Mouse (Mus musculus): ENCODE measurements around the gene Platr17.
"Not testable (repeated sequence)": the region's sequence is repeated elsewhere in the genome, so short reads cannot be mapped to it uniquely, and the experiment has no call there.

The Platr17 gene

DNA sequence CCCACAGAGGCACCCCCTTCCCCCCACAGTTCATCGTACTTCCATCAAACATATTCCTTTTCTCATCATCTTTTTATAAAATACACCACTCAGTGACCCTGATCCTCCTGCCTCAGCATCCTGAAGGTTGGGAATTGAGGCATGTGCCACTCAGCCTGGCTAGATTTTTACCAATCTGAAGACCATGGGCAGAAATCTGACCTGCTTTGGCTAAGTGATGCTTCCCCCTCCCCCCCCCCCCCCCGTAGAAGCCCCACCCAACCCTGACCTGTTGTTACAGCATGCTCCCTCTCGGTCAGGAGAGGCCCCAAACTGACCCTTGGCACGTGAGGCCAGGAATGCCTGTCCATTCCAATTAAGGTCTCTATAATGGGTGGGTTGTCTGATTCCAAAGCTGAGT is at the start of gene Platr17:
Platr17 (plus strand) TSS at position 301 of the 400 bp plus-strand sequence.
- DNase-seq: not testable (repeated sequence)

GRCm38 (mm10) chr17:33857816-33858215 is 47.1 kb upstream of the Platr17 start:
- DNase-seq: no peak

DNA sequence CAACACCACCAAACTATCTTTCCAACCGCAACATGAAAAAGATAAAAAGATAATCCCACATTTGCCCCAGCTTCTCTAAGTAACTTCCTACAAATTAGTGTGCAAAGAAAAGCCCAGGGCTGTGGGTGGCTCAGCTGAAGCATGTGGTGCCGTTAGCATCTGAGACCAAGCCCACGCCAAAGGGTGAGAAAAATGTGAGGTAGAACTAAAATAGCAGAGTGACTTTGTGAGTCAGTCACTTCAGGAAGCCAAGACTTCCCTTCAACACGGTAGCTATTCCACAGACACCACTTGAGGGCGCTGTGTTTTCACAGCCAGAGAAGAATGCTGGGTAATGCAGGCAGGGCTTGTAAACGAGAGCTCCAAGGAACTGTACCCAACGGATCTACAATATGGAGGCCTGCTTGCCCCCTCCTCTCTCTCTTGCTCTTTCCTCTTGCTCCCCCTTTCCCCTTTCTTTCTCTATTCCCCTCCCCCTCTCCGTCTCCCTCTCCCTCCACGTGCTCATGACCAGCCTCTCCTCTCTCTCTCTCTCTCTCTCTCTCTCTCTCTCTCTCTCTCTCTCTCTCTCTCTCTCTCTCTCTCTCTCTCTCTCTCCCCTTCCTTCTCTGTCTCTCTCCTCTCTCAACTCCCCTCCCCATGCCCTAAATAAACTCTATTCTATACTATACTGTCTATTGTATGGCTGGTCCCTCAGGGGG is 39.5 kb upstream of the Platr17 start:
- DNase-seq: peak; percentile 58

GRCm38 (mm10) chr17:33873537-33873936 is 31.4 kb upstream of the Platr17 start, which contains the start of gene Gm7029:
Gm7029 (plus strand) TSS chr17:33873837.
- DNase-seq: not testable (repeated sequence)

GRCm38 (mm10) chr17:33874411-33874810 is 30.5 kb upstream of the Platr17 start:
- no peak for DNase-seq

DNA sequence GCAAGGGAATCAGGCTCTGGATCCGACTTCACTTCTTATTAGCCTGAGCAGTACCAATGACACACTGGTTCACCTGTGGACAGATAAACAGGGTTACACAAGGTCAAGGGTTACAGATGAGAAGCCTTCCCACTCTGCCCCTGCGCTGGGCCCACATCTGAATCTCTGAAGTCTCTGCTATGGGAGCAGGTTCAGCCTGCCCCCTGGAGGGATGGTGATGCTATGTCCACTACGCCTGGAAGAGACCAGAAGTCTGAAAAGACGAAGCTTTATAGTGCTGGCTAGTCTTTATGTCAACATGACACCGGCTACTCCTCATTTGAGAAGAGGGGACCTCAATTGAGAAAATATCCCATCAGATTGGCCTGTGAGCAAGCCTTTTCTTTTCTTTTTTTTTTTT is 29.1 kb upstream of the Platr17 start:
- DNase-seq: peak; percentile 29

DNA sequence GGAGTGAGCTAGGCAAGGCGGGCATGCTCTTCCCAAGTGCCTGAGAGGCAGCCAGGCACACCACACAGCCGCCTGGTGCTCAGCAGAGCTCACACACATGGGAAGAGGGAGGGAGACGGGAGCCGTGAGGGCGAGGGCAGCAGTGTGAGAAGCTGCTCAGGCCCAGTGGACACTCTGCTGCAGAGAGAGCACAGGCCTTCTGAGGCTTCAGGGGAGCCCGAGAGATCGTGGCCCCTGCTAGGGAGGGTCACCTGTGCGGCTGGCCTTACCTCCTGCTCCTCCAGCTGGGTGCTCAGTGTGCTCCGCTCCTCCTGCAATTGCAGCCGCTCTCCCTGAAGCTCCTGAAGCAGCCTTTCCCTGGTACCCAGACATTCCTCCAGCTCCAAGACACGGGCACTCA is 20.6 kb upstream of the Platr17 start:
- not testable (repeated sequence) for DNase-seq

DNA sequence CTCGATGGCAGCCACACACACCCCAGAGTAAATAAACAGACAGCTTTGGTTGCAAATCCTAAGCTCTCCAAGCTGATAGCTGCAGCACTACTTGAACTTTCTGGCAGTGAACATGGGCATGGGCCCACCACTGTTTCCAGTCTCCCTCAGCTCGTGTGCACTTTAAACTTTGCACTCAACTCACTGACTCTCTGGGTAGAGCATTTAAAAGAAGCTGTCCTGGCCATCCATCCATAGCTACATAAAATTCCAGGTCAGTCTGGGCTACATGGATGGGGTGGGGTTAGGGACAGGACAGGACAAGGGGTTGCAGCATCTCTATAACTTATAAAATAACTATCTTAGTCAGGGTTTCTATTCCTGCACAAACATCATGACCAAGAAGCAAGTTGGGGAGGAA is 17.1 kb upstream of the Platr17 start:
- peak; percentile 34 for DNase-seq

- DNase-seq: not testable (repeated sequence)
Measured at GRCm38 (mm10) chr17:33888230-33888629, 16.7 kb upstream of the Platr17 start.

- DNase-seq: not testable (repeated sequence)
Measured at GRCm38 (mm10) chr17:33889941-33890532, 14.9 kb upstream of the Platr17 start.

- peak; percentile 100 for DNase-seq
Measured at GRCm38 (mm10) chr17:33890533-33891059, 14.3 kb upstream of the Platr17 start, which contains the start of gene Kifc1. Kifc1 (minus strand) TSS chr17:33890661.

DNA sequence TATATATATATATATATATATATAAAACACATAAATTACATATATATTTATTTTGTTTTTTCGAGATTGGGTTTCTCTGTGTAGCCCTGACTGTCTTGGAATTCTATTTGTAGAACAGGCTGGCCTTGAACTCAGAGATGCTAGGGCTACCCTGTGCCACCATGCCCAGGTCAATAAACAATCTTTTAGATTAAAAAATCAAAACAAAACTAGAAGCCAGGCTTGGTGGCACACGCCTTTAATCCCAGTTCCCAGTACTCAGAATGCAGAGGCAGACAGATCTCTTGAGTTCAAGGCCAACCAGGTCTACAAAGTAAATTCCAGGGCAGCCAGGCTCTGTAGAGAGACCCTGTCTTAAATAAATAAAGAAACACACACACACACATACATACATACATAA is 13.6 kb upstream of the Platr17 start:
- no peak for DNase-seq

GRCm38 (mm10) chr17:33891892-33892291 is 13.0 kb upstream of the Platr17 start:
- not testable (repeated sequence) for DNase-seq

DNA sequence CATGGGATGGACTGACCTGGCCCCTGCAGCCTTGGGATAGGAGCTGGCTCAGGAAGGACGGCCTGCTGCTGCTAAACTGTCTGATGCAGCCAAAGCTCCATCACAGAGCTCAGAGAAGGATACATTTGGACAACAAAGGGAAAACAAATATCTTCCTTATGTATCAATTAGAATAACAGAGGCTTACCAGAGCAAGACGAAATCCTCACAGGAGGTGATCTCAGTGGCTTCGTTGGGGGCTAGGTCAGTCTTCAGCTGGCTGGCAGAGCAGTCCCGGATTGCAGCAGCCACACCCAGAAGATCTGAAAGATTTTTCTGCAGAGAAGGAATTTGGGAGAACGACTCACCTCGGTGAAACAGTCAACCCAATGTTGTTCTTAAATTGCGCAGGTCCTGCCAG is 12.5 kb upstream of the Platr17 start:
- no peak for DNase-seq

- DNase-seq: not testable (repeated sequence)
Measured at GRCm38 (mm10) chr17:33893011-33893410, 11.9 kb upstream of the Platr17 start.

DNA sequence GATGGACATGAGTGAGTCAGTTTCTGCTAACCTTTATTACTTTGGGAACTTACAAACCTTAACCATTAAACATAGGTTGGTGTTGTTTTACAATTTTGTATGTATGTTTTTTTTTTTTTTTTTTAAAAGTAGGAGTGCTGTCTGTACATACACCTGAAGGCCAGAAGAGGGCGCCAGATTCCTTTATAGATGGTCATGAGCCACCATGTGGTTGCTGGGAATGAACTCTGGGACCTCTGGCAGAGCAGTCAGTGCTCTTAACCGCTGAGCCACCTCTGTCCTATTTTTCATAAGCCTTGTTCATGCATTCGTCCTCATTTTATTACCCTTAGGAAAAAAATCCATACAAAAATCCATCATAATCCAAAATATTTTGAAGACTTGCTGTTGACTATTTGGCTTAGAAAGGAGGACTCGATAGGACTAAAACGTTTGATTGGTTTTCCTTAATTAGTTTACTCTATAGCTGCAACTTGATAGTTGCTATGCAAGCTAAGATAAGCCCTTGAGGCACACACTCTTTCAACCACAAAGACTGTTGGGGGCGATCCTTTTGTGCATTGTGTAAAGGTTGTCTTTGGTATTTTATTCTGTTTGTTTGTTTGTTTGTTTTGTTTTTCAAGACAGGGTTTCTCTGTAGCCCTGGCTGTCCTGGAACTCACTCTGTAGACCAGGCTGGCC is 7.7 kb upstream of the Platr17 start:
- no peak for DNase-seq

- DNase-seq: not testable (repeated sequence)
Measured at GRCm38 (mm10) chr17:33898193-33898592, 6.7 kb upstream of the Platr17 start.

DNA sequence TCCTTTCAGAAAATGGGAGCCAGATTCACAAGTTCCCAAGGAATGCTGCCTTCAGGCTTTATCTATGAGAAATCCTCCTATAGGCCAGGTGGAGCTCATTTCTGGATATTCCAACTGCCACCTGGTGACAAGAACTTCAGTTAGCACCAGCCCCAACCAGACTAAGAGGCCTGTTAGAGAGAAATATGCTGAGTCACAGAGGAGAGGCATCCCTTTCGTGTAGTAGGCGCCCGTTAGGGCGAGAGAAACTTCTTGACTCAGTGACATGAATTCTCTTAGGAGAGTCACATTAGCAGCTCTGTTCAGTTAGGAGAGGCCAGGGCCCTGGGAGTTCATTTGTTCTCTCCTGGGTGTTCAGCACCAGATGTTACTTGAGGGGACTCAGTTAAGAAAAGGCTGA is 5.3 kb upstream of the Platr17 start:
- no peak for DNase-seq

- DNase-seq: no peak
Measured at GRCm38 (mm10) chr17:33900281-33900988, 4.5 kb upstream of the Platr17 start.

- no peak for DNase-seq
Measured at GRCm38 (mm10) chr17:33900989-33901314, 4.0 kb upstream of the Platr17 start.

DNA sequence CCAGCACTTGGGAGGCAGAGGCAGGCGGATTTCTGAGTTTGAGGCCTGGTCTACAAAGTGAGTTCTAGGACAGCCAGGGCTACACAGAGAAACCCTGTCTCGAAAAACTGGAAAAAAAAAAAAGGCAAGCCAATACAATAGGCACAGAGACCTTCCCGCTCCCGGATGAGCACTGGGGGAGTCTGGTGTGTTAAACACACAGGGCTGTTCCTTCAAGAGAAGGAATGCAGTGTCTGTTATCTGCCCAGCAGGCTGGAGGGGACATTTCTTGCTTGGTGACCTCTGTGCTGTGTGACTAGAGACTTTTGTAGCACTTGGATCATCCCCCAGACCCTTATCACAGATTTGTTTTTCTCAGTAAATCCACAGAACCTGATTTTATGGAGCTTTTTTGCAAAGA is 3.3 kb upstream of the Platr17 start:
- DNase-seq: no peak

- no peak for DNase-seq
Measured at GRCm38 (mm10) chr17:33902079-33902478, 2.9 kb upstream of the Platr17 start.

DNA sequence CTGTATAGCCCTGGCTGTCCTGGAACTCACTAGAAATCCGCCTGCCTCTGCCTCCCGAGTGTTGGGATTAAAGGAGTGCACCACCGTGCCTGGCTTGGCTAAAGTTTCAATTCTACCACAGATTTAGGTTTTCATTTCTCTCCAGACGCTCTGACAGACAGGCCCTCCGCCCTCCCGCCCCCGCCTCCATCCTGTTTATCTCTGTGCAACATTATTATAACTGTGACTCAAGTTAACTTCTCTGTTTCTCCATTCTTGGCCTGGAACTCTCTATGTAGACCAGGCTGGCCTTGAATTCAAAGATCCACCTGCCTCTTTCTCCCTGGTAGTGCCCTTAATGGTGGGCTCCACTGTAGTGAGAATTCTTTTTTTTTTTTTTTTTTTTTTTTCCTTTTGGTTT is 2.4 kb upstream of the Platr17 start:
- no peak for DNase-seq
